Mouse (Mus musculus) T-helper 1 cell (primary cell): ENCODE data around the gene Acrbp.

Experiments
- in situ Hi-C: fragments of 300-600 bp; cut with MboI, MseI; formaldehyde crosslinking; loops from one replicate; pipeline ENCODE4 v1.15.1; 2025; ENCODE audit warnings: high pct_unique_total_duplicates

Gene Acrbp

GRCm38 (mm10) chr6:125071170-125071895, 21.8 kb downstream of the Acrbp start:
- in situ Hi-C loops: no loop called here

- in situ Hi-C loops: no loop called here
These were observed 22.4 kb downstream of the Acrbp start for GRCm38 (mm10) chr6:125071896-125072279.

DNA sequence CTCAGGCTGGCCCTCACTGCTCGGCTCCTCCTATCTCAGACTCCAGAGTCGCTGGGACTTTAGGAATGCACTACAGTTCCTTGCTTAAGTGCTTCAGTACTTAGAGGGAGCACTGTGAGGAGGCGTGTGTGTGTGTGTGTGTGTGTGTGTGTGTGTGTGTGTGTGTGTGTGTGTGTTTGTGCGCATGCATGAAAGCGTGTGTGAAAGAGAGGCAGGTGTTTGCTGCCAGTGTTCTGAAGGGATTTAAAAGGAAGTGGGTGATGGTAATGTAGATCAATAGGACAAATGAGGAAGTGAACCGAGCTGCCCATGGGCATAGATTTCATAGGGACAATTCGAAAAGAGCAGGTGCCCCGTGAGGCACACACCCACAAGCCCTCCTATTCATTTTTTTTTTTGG, 24.3 kb downstream of the Acrbp start:
- in situ Hi-C loops: no loop called here

DNA sequence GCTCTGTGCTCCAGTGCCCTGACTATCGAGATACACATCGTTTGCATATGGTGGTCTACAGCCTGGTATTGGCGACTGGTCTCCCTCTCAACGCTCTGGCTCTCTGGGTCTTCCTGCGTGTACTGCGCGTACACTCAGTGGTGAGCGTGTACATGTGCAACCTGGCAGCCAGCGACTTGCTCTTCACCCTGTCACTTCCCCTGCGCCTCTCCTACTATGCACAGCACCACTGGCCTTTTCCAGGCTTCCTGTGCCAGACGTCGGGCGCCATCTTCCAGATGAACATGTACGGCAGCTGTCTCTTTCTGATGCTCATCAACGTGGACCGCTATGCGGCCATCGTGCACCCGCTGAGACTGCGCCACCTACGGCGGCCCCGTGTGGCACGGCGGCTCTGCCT, 31.9 kb downstream of the Acrbp start:
- in situ Hi-C loops: loop anchor here (5.0 kb wide), 1 partner anchor 34 kb away; the partner anchor contains the start of gene Acrbp

DNA sequence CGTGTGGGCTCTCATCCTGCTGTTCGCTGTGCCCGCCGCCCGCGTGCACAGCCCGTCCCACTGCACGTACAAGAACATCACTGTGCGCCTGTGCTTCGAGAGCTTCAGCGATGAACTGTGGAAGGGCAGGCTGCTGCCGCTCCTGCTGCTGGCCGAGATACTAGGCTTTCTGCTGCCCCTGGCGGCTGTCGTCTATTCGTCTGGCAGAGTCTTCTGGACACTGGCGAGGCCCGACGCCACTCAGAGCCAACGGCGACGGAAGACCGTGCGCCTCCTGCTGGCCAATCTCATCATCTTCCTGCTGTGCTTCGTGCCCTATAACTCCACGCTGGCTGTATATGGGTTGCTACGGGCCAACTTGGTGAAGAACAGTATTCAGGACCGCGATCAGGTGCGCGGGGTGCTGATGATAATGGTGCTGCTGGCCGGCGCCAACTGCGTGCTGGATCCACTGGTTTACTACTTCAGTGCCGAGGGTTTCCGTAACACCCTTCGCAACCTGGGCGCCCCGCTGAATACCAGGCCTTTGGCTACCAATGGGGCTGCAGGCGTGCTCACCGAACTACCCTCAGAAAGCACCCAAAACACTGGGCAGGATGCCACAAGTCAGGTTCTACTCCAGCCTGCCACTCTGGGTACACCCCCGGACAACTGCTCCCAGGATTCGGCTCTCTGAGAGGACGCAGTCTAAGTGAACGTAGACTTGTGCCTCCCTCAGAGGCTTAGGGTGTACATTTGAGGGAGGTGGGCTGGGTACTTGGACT, 32.5 kb downstream of the Acrbp start:
- in situ Hi-C loops: loop anchor here (5.0 kb wide), 1 partner anchor 35 kb away; the partner anchor contains the start of gene Acrbp

- in situ Hi-C loops: loop anchor here (5.0 kb wide), 1 partner anchor 36 kb away; the partner anchor contains the start of gene Acrbp
These were observed 33.4 kb downstream of the Acrbp start for GRCm38 (mm10) chr6:125082801-125083386.

DNA sequence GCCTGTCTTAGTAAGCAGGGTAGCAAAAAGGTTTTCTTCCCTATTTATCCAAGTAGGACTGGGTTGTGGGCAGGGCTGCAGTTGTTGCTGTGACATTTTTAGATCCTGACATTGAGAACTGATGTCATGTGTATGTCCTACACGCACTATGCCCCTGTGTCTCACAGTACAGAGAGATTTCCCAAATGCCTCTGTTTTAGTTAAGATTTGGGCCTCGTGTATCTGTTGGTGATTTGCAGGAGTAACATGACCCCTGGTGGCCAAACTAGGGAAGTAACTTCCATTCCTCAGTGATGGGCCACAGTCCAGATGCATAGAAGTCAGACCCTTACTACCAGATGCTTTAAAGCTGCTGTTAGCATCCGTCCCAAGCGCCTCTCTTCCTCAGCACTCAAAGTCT, 34.9 kb downstream of the Acrbp start:
- in situ Hi-C loops: loop anchor here (5.0 kb wide), 1 partner anchor 37 kb away; the partner anchor contains the start of gene Acrbp

DNA sequence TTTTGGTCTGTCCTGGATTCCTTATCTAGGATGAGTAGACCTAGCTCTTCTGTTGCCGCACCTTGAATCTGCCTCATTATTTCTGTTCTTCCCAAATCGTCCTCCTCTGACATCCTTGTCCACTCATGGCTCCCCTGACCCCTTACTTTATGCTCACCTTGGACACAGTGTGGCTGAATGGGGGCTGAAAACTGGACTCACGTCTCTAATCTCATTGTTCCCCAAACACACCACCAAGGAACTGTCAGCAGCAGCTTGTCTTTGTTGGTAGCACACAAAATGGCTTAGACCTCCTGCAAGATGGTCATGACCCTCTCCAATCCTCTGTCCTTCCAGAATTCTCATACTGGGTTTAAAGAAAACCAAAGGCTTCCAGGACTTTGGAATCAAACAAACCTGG, 38.4 kb downstream of the Acrbp start:
- in situ Hi-C loops: no loop called here

DNA sequence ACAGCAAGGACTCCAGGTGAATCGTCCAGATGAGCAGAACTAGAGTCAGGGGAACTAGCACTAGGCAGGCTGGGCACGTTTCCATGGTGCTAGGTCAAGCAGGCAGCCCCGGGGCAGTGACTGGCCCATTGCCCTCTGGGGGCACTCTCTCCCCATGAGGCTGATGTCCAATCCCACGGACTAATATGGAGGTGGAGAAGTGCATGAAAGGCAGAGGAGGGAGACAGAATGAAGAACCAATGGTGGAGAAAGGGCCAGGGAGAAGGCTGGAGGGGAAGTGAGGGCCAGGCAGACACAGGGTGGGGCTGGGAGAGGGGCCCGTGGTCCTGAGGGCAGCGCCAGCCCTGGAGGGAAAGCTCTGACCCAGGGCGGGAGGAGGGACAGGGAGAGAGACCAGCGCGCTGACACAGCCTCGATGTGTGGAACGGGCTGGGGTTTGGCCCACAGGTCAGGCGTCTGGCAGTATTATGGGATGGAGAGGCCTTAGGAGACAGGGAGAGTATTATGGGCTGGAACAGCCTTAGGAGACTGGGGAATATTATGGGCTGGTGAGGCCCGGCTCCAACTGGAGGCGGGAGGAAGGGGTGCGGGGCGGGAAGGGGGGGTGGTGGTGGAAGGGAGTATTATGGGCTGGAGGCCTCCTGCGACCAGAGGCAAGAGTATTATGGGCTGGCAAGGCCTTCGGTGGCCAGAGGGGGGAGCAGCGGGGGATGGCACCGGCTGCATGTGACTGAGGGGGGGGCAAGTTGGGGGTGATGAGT, 39.3 kb downstream of the Acrbp start:
- in situ Hi-C loops: no loop called here

DNA sequence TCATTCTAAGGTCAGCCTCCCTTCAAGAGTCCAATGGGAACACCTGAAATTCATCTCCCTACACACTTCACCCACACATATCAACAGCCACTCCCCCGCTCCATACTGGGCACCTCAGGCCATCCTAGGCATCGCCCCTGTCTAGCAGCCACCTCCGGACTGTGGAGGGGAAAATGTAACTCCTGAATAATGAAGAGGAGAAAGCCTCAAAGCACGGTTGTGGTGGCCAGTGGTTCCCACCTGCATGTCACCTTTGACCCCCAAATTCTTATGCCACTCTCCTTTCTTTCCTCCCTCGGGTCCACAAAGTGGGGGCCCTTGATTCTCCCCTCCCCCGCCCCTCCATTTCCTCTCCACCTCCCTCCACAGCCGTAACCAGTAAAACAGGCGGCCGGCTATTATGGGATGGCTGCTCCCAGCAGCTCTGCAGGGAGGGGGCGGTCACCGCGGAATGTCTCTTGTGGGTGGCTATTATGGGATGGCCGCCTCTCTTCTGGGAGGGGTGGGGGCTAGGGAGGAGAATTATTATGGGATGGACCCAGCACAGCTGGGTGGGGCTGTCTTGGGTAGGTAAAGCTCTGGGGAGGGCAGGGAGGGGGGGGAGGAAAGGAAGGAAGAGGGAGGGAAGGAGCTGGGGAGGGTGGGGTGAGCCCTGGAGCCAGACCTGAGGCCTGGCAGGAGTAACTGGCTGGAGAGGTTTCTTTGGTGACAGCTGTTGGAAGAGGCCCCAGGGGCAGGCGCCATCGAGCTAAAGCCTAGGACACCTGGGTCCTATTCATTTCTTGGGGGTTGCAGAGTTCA, 40.2 kb downstream of the Acrbp start:
- in situ Hi-C loops: no loop called here

DNA sequence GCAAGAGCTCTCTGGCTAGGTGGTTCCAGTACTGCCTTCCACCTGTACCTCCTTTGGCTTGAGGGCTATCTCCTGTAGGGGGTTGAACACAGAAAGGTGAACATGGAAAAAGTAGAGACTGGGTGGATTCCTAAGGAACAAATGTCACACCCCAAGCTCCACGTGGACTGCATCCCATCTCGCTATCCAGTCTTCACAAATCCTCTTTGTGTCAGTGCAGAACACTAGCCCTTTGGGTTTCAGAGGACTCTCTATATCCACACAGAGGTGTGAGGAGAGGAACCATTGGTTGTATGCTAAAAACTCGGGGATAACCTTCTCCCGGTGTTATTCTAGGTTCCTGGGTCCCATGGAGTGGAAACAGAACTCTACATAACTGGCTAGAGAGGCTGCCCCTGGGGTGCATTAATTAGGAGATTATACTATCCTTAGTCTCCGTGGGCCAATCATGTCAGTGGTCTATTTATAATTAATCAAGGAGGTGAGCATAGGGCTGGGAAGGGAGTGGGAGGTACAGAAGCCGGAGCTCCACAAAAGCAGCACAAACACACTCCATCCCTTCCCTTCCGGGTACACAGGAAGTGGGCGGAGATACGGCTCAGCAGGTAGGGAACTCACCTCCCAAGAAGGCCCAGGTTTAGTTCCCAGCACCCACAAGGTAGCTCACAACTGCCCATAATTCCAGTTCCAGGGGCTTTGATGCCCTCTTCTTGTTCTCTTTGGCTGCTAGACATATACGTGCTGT, 41.0 kb downstream of the Acrbp start:
- in situ Hi-C loops: no loop called here

- in situ Hi-C loops: no loop called here
These were observed 42.9 kb downstream of the Acrbp start for GRCm38 (mm10) chr6:125092372-125092771.

DNA sequence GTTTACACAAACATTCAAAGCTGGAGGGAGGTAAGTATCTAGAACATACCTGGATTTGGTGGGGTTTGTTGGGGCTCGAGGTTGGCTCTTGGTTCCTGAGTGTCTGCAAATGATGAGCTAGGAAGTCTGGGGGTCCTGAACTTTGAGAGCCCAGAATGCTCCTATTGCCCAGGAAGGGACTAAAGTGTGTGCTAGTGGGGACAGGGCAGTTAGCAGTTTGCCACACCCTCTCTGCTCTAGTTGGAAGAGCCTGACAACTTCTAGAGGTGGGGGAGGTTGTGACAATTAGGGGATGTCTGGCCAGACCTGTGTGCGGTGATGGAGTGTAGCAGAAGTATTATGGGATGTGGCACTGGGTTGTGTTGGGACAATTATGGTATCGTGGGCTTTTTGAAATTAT, 45.4 kb downstream of the Acrbp start:
- in situ Hi-C loops: no loop called here

DNA sequence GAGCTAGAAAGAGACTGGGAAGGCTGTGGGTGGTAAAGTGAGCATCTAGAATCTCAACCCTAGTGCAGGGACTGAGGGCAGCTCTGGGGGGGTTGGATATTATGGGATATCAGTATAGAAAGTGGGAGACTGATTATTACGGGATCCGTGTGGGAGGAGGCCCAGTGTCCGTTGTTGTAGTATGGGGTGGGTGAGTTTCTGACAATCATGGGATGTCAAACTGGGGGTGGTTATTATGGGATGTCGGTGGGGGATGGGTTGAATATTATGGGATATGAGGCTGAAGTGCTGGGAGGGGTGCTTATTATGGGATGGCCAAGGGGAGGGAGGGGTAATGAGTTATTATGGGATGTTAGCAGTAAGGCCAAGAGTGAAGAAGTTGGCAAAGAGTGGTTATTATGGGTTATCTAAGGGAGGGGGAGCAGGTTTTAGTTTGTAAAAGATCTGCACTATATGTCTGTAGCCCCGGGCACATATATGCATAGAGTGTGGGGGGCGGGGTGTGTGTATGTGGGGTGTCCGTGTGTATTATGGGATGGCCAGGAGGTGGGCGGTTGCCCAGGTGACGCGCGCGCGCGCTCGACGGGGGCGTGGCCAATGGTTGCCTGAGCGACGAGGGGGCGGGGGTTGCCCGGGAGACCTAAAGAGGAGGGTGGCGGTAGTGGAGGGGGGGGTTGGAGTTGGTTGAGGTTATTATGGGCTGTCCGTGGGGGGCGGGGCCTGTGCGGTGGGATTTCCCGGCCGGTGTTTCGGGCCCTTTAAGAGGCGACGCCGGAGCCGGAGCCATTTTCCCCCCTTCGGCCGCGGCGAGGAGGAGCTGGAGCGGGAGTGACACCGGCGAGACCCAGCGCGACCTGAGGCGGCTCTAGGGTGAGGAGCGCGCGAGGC, 46.1 kb downstream of the Acrbp start, which contains the start of gene Chd4:
Chd4 (plus strand) TSS at position 591 of the 888 bp plus-strand sequence.
- in situ Hi-C loops: no loop called here

DNA sequence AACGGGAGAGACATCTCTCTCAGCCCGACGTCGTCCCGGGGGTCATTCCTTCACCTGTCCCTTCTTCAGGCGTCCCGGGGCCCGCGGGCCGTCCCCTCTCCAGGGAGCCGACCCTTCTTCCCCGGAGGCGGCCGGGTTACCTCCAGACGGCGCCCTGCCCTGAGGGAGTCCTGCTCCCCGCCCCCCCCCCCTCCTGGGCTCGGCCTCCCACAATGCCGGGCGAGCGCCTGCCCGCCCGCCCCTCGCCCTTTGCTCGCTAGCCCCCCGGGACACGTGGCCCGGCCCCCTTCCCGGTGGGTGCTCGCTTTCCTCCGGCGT, 46.7 kb downstream of the Acrbp start:
- in situ Hi-C loops: no loop called here

DNA sequence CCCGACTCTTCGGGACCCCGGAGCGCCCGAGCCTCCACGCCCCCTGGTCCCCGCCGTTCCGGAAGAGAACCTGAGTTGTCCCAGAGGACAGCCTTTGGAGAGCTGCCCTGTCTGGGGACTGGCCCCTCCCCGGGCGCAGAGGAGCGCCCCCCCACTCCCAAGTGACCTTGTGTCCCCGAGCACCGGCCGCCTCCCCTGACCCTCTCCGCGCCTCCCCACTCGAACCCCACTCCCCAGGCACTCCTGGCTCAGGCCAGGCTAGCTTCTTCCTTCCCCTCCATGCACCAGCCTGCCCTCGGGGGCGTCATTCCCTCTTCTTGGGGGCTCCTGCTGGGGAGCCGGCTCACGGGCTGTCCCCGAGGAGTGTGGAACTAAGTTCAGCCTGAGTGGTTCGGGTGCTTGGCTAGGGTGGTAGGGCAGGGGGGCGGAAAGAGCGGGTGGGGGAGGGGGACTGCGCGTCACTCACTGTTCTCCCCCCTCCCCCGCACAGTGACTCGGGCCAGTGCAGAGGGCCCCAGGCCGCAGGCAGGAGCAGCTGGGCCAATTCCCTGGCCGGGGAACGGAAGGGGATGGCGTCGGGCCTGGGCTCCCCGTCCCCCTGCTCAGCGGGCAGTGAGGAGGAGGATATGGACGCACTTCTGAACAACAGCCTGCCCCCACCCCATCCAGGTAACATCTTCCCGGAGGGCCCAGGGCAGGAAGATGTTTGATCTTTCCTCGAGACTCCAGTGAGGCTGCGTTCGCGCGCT, 47.3 kb downstream of the Acrbp start:
- in situ Hi-C loops: no loop called here

DNA sequence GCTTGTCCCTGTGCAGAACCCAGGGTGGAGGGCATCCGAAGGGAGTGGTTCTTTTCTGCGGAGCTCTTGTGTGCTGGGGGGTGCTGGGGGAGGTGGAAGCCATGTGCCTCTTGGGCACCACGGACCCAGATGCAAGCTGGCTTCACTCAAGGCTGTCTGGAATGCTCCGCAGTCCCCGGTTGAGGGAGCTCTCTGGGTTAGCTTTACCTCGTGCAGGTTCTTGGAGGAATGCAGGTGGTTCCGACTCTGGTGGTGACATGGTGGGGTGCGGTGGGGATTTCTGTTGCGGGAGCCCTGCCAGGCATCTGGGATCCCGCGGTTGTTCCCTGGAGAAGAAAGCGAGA, 47.8 kb downstream of the Acrbp start:
- in situ Hi-C loops: no loop called here

DNA sequence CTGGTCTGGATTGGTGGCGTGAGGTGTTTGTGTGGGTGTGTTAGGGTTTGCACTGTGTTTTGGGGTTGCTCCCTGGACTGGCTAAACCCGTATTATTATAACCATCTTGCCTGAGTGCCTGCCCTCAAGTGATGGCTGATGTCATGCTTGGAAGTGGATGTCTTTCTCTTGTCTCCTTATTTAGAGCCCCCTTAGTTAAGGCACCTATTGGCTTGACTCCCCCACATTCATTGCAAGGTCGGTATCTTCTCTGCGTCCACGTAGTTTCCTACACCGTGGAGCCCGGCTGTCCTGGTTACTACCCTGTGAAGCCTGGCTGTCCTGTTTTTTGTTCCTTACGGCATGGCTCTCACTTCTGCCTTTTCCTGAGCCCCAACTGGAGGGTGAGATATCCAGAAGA, 48.5 kb downstream of the Acrbp start:
- in situ Hi-C loops: no loop called here

GRCm38 (mm10) chr6:125098513-125098912, 49.0 kb downstream of the Acrbp start:
- in situ Hi-C loops: no loop called here
